Mouse (Mus musculus): Measurements from ENCODE around the gene Lrfn2. TPM values are rescaled to one million over a fixed set of nuclear protein-coding genes. Genes with fewer than 3 reads are reported as not detected.

The Lrfn2 gene
- total and polyA plus RNA-seq, 3 experiments, result not detected

DNA sequence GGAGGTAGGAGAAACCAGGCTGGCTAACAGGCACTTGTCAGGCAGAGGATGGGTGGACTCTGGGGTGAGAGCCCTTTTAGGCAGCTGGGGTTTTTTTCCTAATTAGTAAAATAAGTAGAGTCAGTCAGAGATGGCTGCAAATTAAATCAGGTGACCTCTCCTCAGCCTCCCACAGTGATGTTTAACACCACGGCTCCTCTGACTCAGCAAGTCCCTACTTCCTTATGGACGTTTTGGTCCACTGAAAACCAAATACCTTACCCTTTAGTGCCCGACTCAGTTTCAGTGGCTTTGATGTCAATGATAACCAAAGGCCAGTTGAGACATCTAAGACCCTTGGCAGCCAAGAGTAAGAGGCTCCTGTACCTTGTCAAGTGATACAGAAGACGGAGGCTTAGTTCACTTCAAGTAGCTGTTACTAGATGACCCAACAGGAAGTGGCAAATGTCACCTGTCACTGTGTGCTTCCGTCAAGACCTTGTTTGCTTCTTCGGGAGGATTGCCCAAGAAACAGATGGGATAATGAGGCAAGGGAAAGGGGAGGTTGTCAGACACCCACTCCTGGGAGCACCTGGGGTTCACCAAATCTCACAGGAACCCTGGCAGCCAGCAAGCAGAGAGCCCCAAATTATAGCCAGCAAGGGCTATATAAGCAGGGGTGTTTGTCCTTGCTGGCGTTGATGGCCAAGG, 77.3 kb downstream of the Lrfn2 start (continued):
- no peak for TF ChIP-seq ETS1 (IDR thresholded peaks at IDR 0.05; ENCODE audit: low read depth, low read length)

DNA sequence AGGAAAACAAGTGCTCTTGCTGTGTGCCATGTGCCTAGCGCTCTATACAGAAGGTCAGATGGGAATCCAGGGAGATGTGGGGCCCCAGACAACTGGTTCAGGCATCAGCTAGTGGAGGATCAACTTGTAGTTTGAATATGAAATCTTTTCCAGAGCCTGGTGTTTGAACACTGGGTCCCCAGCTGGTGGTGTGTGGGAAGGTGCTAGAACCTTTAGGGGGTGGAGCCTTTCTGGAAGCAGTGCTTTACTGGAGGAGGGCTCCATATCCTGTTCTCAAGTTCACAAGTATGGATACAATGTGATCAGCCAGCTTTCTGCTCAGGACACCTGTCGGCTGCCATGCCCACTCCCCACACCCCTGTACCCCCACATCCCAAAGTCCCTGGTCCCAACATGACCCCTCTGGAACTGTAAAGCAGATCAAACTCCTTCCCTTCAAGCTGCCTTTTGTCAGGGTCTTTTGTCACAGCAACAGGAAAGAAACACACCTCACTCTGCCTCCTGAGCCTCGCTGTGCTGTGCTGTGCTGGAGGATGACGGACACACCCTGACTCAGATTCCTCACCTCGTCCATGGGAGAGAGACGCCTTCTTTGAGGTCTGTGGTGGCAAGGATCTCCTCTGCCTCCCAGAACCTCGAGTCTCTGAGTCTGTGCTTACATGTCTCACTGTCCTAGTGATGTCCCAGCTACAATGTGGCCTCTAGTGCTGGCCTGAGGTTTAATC, 81.9 kb downstream of the Lrfn2 start:
- Histone ChIP-seq H3K79me2 (ENCODE audit: control insufficient read depth, insufficient read depth, low read length, poor library complexity) (no peaks in the 10 kb centered on the region), H3K27me3 (ENCODE audit: control insufficient read depth in 1 of 2, insufficient read depth in 2 of 2, low read length in 2 of 2) (no peaks in the 10 kb centered on the region), H3K9me3 (replicated peaks; ENCODE audit: insufficient read depth, low read length) (no peaks in the 10 kb centered on the region), H3K36me3 (ENCODE audit: control insufficient read depth in 1 of 2, insufficient read depth in 2 of 2, low read length in 2 of 2) (no peaks in the 10 kb centered on the region), H3K4me1 (ENCODE audit: control insufficient read depth in 1 of 2, insufficient read depth in 2 of 2, low read length in 2 of 2) (no peaks in the 10 kb centered on the region), H3K27ac (ENCODE audit: control insufficient read depth, low read depth, low read length) (no peak overlapping the region), H3K4me3 (ENCODE audit: control insufficient read depth in 1 of 2, insufficient read depth in 1 of 2, low read depth in 2 of 2, low read length in 2 of 2) (no peak overlapping the region), H3K9ac (ENCODE audit: control insufficient read depth, low read depth, low read length, poor library complexity, severe bottlenecking) (no peak overlapping the region)
- TF ChIP-seq UBTF (IDR thresholded peaks at IDR 0.05; ENCODE audit: borderline replicate concordance, insufficient read depth, low read depth, low read length) (no peak), TAL1 (IDR thresholded peaks at IDR 0.05; ENCODE audit: low read length) (no peak), ETS1 (IDR thresholded peaks at IDR 0.05; ENCODE audit: low read depth, low read length) (no peak), MAZ (IDR thresholded peaks at IDR 0.05; ENCODE audit: low read depth, low read length) (no peak), MAFK (IDR thresholded peaks at IDR 0.05; ENCODE audit: borderline replicate concordance, low read depth, low read length) (no peak), USF1 (IDR thresholded peaks at IDR 0.05; ENCODE audit: low read depth, low read length) (no peak), POLR2AphosphoS5 (IDR thresholded peaks at IDR 0.05; ENCODE audit: borderline replicate concordance, low read depth, low read length) (no peak), RCOR1 (IDR thresholded peaks at IDR 0.05; ENCODE audit: low read depth, low read length) (no peak), ELF1 (IDR thresholded peaks at IDR 0.05; ENCODE audit: low read depth, low read length) (no peak), CHD2 (IDR thresholded peaks at IDR 0.05; ENCODE audit: low read length) (no peak), NELFE (IDR thresholded peaks at IDR 0.05; ENCODE audit: low read depth, low read length) (no peak), GABPA (IDR thresholded peaks at IDR 0.05; ENCODE audit: low read depth, low read length) (no peak), TCF12 (IDR thresholded peaks at IDR 0.05; ENCODE audit: low read depth, low read length) (no peak), EP300 (IDR thresholded peaks at IDR 0.05; ENCODE audit: low read depth in 1 of 2, low read length in 2 of 2) (no peak), E2F4 (IDR thresholded peaks at IDR 0.05; ENCODE audit: borderline replicate concordance, low read depth, low read length) (no peak), CHD1 (IDR thresholded peaks at IDR 0.05; ENCODE audit: low read depth, low read length) (no peak), SMC3 (IDR thresholded peaks at IDR 0.05; ENCODE audit: low read depth, low read length) (no peak), SIN3A (IDR thresholded peaks at IDR 0.05; ENCODE audit: low read length) (no peak), ZC3H11A (IDR thresholded peaks at IDR 0.05; ENCODE audit: low read depth, low read length) (no peak)
- DNase-seq (ENCODE audit: low read depth, low spot score), result no peak
